Mouse (Mus musculus) olfactory bulb, adult 2 months (tissue): ENCODE data around the gene Ces1a.

Source experiments
- CTCF ChIP-seq: fragments of 200-500 bp; IDR thresholded peaks from 2 replicates; pipeline ENCODE4 v1.5.1; 2012; ENCODE audit warnings: low read depth, mild to moderate bottlenecking, low read length, moderate library complexity; ENCODE audit not compliant: insufficient read depth
- POLR2A ChIP-seq: fragments of 200-500 bp; IDR thresholded peaks from 2 replicates; pipeline ENCODE4 v1.6.1; 2012; ENCODE audit warnings: mild to moderate bottlenecking, low read depth, low read length, moderate library complexity; ENCODE audit not compliant: insufficient read depth

GRCm38 (mm10) chr8:93059185-93059584 is 11.2 kb upstream of the Ces1a start:
- TF ChIP-seq CTCF, result no peak
- TF ChIP-seq POLR2A, result no peak
